Mouse (Mus musculus): Measurements from ENCODE around the gene Men1. TPM values are rescaled to one million over a fixed set of nuclear protein-coding genes. Genes with fewer than 3 reads are reported as not detected.

Men1 gene
- polyA plus RNA-seq, 1 experiment = 51.0 TPM

- Histone ChIP-seq H3K27me3 (ENCODE audit: control insufficient read depth, insufficient read depth, insufficient read length) (no peaks in the 10 kb centered on the region), H3K36me3 (ENCODE audit: control insufficient read depth, insufficient read depth) (peaks cover 70% of the 10 kb centered on the region), H3K79me3 (ENCODE audit: low read depth) (peaks cover 16% of the 10 kb centered on the region), H3K79me2 (ENCODE audit: control insufficient read depth, insufficient read depth) (peaks cover 57% of the 10 kb centered on the region), H3ac (ENCODE audit: control insufficient read depth, insufficient read length, low read depth) (no peak overlapping the region), H3K4me3 (ENCODE audit: insufficient read depth, poor library complexity, severe bottlenecking) (no peak overlapping the region)
- TF ChIP-seq CEBPB (IDR thresholded peaks at IDR 0.05; ENCODE audit: low read depth) (no peak), FOSL1 (IDR thresholded peaks at IDR 0.05; ENCODE audit: insufficient read depth, low read length, poor library complexity, severe bottlenecking) (no peak), MAX (IDR thresholded peaks at IDR 0.05) (peak; percentile 64)
Measured at GRCm38 (mm10) chr19:6296551-6297210, 38.1 kb upstream of the Men1 start.

- Histone ChIP-seq H3K79me3 (ENCODE audit: low read depth) (peaks cover 9% of the 10 kb centered on the region), H3K27me3 (ENCODE audit: control insufficient read depth, insufficient read depth, insufficient read length) (no peaks in the 10 kb centered on the region), H3K79me2 (ENCODE audit: control insufficient read depth, insufficient read depth) (peaks cover 47% of the 10 kb centered on the region), H3K36me3 (ENCODE audit: control insufficient read depth, insufficient read depth) (peaks cover 61% of the 10 kb centered on the region), H3K4me3 (ENCODE audit: insufficient read depth, poor library complexity, severe bottlenecking) (no peak overlapping the region), H3ac (ENCODE audit: control insufficient read depth, insufficient read length, low read depth) (no peak overlapping the region)
- TF ChIP-seq MYOD1 (IDR thresholded peaks at IDR 0.05; ENCODE audit: control insufficient read depth, insufficient read length, low read depth) (peak; percentile 57), FOSL1 (IDR thresholded peaks at IDR 0.05; ENCODE audit: insufficient read depth, low read length, poor library complexity, severe bottlenecking) (peak; percentile 95), USF1 (IDR thresholded peaks at IDR 0.05; ENCODE audit: low read depth) (no peak)
Measured at GRCm38 (mm10) chr19:6297641-6298040, 37.1 kb upstream of the Men1 start.

- no peak for TF ChIP-seq USF1 (IDR thresholded peaks at IDR 0.05; ENCODE audit: low read depth)
- no peak for TF ChIP-seq MYOD1 (IDR thresholded peaks at IDR 0.05; ENCODE audit: control insufficient read depth, insufficient read length, low read depth)
- TF ChIP-seq MYOG (IDR thresholded peaks at IDR 0.05; ENCODE audit: control insufficient read depth, extremely low read depth, insufficient read length) = no peak
- TF ChIP-seq CEBPB (IDR thresholded peaks at IDR 0.05; ENCODE audit: low read depth) = no peak
- no peak for TF ChIP-seq FOSL1 (IDR thresholded peaks at IDR 0.05; ENCODE audit: insufficient read depth, low read length, poor library complexity, severe bottlenecking)
- TF ChIP-seq CTCF (IDR thresholded peaks at IDR 0.05; ENCODE audit: control insufficient read depth, insufficient read depth, insufficient read length) = no peak
- no peak for TF ChIP-seq MAX (IDR thresholded peaks at IDR 0.05)
- peaks cover 34% of the 10 kb centered on the region for H3K79me2 ChIP-seq (ENCODE audit: control insufficient read depth, insufficient read depth)
- H3K79me3 ChIP-seq (ENCODE audit: low read depth) = peaks cover 6% of the 10 kb centered on the region
- H3K4me3 ChIP-seq (ENCODE audit: insufficient read depth, poor library complexity, severe bottlenecking) = no peak overlapping the region
- H3K27me3 ChIP-seq (ENCODE audit: control insufficient read depth, insufficient read depth, insufficient read length) = no peaks in the 10 kb centered on the region
- peaks cover 49% of the 10 kb centered on the region for H3K36me3 ChIP-seq (ENCODE audit: control insufficient read depth, insufficient read depth)
- H3ac ChIP-seq (ENCODE audit: control insufficient read depth, insufficient read length, low read depth) = no peak overlapping the region
Measured at GRCm38 (mm10) chr19:6299003-6299402, 35.8 kb upstream of the Men1 start.

DNA sequence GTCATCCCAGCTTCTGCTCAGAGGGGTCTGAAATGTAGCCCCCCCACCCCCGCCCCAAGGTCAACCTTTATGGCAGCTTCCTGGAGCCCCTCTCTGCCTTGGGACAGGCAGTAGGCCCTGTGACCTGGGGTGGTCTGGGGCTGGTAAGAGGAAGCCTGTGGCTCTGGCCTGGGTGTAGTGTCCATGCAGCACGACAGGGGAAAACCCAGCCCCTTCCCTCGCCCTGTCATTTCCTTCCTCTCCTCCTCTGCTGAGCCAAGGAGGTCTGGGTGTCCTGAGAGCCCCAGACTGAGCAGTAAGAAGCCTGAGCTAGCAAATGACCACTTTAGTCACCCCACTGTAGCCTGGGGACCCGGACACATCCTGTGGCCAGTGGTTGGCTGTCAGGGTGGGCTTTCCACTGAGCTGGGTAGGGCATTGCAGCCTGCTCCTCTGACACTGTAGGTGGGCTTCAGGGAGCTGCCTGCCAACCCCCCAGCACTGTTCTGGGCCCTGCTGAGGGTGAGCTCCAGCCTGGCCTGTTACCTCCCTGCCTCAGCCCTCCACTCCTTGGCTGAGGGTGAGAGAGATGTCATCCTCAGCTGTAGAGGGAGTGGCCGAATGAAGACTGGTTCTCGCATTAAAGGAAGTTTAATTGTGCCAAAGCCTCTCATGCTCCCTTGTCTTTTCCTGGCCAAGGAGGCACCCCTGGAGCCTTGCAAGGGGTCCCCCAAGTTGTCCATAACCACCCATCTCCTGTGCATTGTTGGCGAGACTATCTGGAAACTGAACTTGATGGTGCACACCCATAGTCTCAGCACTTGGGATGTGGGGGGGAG, 35.1 kb upstream of the Men1 start:
- Histone ChIP-seq H3K4me3 (ENCODE audit: insufficient read depth, poor library complexity, severe bottlenecking) (no peak overlapping the region), H3K36me3 (ENCODE audit: control insufficient read depth, insufficient read depth) (peaks cover 44% of the 10 kb centered on the region), H3K79me3 (ENCODE audit: low read depth) (peaks cover 5% of the 10 kb centered on the region), H3K79me2 (ENCODE audit: control insufficient read depth, insufficient read depth) (peaks cover 30% of the 10 kb centered on the region), H3ac (ENCODE audit: control insufficient read depth, insufficient read length, low read depth) (no peak overlapping the region), H3K27me3 (ENCODE audit: control insufficient read depth, insufficient read depth, insufficient read length) (no peaks in the 10 kb centered on the region)
- no peak for TF ChIP-seq MAX (IDR thresholded peaks at IDR 0.05)

- Histone ChIP-seq H3K27me3 (ENCODE audit: control insufficient read depth, insufficient read depth, insufficient read length) (no peaks in the 10 kb centered on the region), H3K79me2 (ENCODE audit: control insufficient read depth, insufficient read depth) (peaks cover 23% of the 10 kb centered on the region), H3K4me3 (ENCODE audit: insufficient read depth, poor library complexity, severe bottlenecking) (no peak overlapping the region), H3ac (ENCODE audit: control insufficient read depth, insufficient read length, low read depth) (no peak overlapping the region), H3K79me3 (ENCODE audit: low read depth) (peaks cover 5% of the 10 kb centered on the region), H3K36me3 (ENCODE audit: control insufficient read depth, insufficient read depth) (peaks cover 36% of the 10 kb centered on the region)
- TF ChIP-seq MAX (IDR thresholded peaks at IDR 0.05) (no peak), CTCF (IDR thresholded peaks at IDR 0.05; ENCODE audit: control insufficient read depth, insufficient read depth, insufficient read length) (no peak), MYOG (IDR thresholded peaks at IDR 0.05; ENCODE audit: control insufficient read depth, extremely low read depth, insufficient read length) (no peak), MYOD1 (IDR thresholded peaks at IDR 0.05; ENCODE audit: control insufficient read depth, insufficient read length, low read depth) (no peak), USF1 (IDR thresholded peaks at IDR 0.05; ENCODE audit: low read depth) (no peak), FOSL1 (IDR thresholded peaks at IDR 0.05; ENCODE audit: insufficient read depth, low read length, poor library complexity, severe bottlenecking) (no peak), CEBPB (IDR thresholded peaks at IDR 0.05; ENCODE audit: low read depth) (no peak)
Measured at GRCm38 (mm10) chr19:6300402-6300841, 34.4 kb upstream of the Men1 start.

DNA sequence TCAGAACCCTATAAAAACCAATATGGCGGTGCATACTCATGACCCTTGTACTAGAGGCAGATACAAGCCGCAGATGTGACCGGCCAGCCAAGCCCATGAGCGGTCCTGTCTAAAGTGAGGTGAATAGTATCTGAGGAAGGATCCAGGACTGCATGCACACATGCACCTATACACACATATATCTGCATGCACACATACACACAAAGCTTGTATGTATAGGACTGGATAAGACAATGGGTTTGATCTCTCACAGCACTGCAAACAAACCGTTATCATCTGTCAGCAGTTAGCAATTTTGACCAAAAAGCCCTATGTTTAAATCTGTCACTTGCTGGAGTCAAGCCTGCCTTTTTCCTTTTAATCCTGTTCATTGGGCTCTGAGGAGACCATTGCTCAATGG, 32.7 kb upstream of the Men1 start:
- Histone ChIP-seq H3ac (ENCODE audit: control insufficient read depth, insufficient read length, low read depth) (no peak overlapping the region), H3K79me3 (ENCODE audit: low read depth) (peaks cover 5% of the 10 kb centered on the region), H3K36me3 (ENCODE audit: control insufficient read depth, insufficient read depth) (peaks cover 27% of the 10 kb centered on the region), H3K79me2 (ENCODE audit: control insufficient read depth, insufficient read depth) (peaks cover 14% of the 10 kb centered on the region), H3K27me3 (ENCODE audit: control insufficient read depth, insufficient read depth, insufficient read length) (no peaks in the 10 kb centered on the region), H3K4me3 (ENCODE audit: insufficient read depth, poor library complexity, severe bottlenecking) (no peak overlapping the region)
- TF ChIP-seq FOSL1 (IDR thresholded peaks at IDR 0.05; ENCODE audit: insufficient read depth, low read length, poor library complexity, severe bottlenecking) (no peak), CTCF (IDR thresholded peaks at IDR 0.05; ENCODE audit: control insufficient read depth, insufficient read depth, insufficient read length) (no peak), MYOD1 (IDR thresholded peaks at IDR 0.05; ENCODE audit: control insufficient read depth, insufficient read length, low read depth) (no peak), MAX (IDR thresholded peaks at IDR 0.05) (no peak), USF1 (IDR thresholded peaks at IDR 0.05; ENCODE audit: low read depth) (no peak), CEBPB (IDR thresholded peaks at IDR 0.05; ENCODE audit: low read depth) (no peak), MYOG (IDR thresholded peaks at IDR 0.05; ENCODE audit: control insufficient read depth, extremely low read depth, insufficient read length) (no peak)
